Mouse (Mus musculus) liver, embryonic 12.5 days (tissue): ENCODE results near the gene Cpne5. TPM values are rescaled to one million over a fixed set of nuclear protein-coding genes. Genes with fewer than 3 reads are reported as not detected.
"Not testable (repeated sequence)": the region's sequence is repeated elsewhere in the genome, so short reads cannot be mapped to it uniquely, and the experiment has no call there.

Source experiments
- ATAC-seq: fragments of 200-750 bp; cut with Nextera tagmentation; 2 replicates; pipeline ENCODE4 v1.8.0; 2017; ENCODE audit warnings: moderate number of reproducible peaks, mild to moderate bottlenecking, moderate library complexity
- H3K27ac ChIP-seq: fragments of 300-500 bp; sonication (generic); 2 replicates; pipeline ENCODE4 v1.5.1; 2016; ENCODE audit warnings: mild to moderate bottlenecking
- H3K27me3 ChIP-seq: fragments of 300-500 bp; sonication (generic); replicated peaks from 2 replicates; pipeline ENCODE4 v1.6.1; 2016; ENCODE audit warnings: mild to moderate bottlenecking, moderate library complexity
- H3K36me3 ChIP-seq: fragments of 300-500 bp; sonication (generic); 2 replicates; pipeline ENCODE4 v1.6.1; 2016; ENCODE audit warnings: mild to moderate bottlenecking, moderate library complexity
- H3K4me1 ChIP-seq: fragments of 300-500 bp; sonication (generic); 2 replicates; pipeline ENCODE4 v1.6.1; 2016
- H3K4me2 ChIP-seq: fragments of 300-500 bp; sonication (generic); 2 replicates; pipeline ENCODE4 v1.6.1; 2016; ENCODE audit warnings: mild to moderate bottlenecking, moderate library complexity
- H3K4me3 ChIP-seq: fragments of 300-500 bp; sonication (generic); 2 replicates; pipeline ENCODE4 v1.5.1; 2016; ENCODE audit warnings: mild to moderate bottlenecking, moderate library complexity
- H3K9ac ChIP-seq: fragments of 300-500 bp; sonication (generic); 2 replicates; pipeline ENCODE4 v1.6.1; 2016; ENCODE audit warnings: mild to moderate bottlenecking, moderate library complexity
- H3K9me3 ChIP-seq: fragments of 300-500 bp; sonication (generic); replicated peaks from 2 replicates; pipeline ENCODE4 v1.6.1; 2016; ENCODE audit warnings: mild to moderate bottlenecking, moderate library complexity
- WGBS: fragments of 180-500 bp; shearing (Covaris S2); methylation state at CpG from one replicate; pipeline ENCODE4 v1.1.7; 2016; ENCODE audit not compliant: insufficient replicate concordance; 5-methylcytosine and 5-hydroxymethylcytosine counted together
- polyA plus RNA-seq: library from polyadenylated mRNA; unstranded; fragments of >200 nt; fragmentation: Nextera tagmentation; extraction: Ambion mirVana; gene quantifications from 2 replicates; pipeline ENCODE4 v1.2.1, GENCODE M21; 2016

The Cpne5 gene
- 0.18 and 0.33 TPM in 2 replicates for polyA plus RNA-seq

DNA sequence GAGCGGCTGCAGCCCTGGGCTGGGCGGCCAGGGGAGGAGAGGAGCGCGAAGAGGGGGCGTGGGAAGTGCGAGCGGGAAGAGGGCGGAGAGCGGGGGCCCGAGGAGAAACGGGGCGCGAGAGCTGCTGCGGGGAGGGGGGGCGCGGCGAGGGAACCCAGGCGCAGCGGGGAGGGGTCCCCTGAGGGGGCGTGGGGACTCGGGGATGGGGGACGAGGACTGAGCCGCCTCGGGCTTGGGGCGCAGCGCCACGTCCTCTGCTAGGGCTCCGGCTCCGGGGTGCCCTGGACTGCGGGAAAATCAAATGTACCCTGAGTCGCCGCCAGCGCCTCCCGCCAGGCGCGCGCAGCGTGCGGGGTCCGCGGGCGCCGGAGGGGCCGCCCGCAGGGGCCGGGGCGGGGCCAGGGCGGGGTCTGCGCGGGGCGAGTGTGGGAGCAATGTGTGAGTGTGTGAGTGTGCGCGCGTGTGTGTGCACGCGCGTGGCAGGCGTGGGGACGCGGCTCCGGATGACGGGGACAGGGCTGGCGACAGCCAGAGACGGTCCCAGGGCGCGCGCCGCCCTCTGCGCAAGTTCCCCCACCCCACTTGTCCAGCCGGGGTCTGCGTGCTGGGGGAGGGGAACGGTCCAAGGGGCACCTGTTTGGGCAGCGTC, at the start of gene Cpne5:
Gene Cpne5 (minus strand): TSS at position 396 of the 649 bp plus-strand sequence.
- peaks cover 93% of the 10 kb centered on the region for H3K27me3 ChIP-seq
- H3K27ac ChIP-seq, result no peak within 1 kb of the TSS
- no peaks in the 10 kb centered on the region for H3K9me3 ChIP-seq
- 0 out of 2 replicates have a peak, but pooled peaks have one; percentile 18 for ATAC-seq
- H3K4me3 ChIP-seq, result peak within 1 kb of the TSS; percentile 53
- H3K9ac ChIP-seq, result peak within 1 kb of the TSS; percentile 45; the same call in 1 of the 2 replicates
- H3K36me3 ChIP-seq, result no peaks in the 10 kb centered on the region
- peak within 1 kb of the TSS; percentile 70 for H3K4me2 ChIP-seq
- WGBS, result under 1% methylated on average over 58 of the region's 73 CpGs
- H3K4me1 ChIP-seq, result peaks cover 13% of the 10 kb centered on the region; the same call in 1 of the 2 replicates

DNA sequence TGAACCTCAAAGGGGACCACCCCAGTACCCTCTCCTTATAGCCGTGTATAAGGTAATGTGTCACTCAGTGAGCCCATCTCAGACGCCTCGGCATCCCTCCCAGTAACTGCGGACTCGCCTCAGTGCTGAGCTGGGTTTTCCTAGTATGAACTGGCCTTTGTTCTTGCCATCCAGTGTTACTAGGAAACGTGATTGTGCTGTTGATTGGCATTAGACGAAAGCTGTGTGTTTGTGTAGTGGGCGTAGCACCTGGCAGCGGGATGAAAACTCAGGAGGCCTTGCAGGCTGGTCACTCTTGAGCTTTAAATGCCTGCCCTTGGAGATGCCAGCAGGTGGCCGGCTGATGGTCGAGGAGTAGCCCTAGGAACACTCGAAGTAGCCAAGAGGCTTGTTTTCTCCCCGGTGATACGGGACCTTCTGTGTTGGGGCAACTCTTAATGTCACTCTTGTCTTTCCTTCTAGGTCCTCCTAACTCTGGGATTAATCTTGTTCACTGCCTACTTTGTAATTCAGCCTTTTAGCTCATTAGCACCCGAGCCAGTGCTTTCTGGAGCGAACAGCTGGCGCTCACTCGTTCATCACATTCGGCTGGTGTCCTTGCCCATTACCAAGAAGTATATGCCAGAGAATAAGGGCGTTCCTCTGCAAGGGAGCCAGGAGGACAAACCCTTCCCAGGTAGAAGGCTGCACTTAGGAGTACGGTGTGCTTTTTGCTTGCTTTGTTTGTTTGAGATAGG, 44.4 kb upstream of the Cpne5 start:
- Histone ChIP-seq H3K4me2 (no peak overlapping the region), H3K4me3 (no peak overlapping the region), H3K36me3 (peaks cover 74% of the 10 kb centered on the region), H3K9me3 (0 out of 2 replicates have a peak, but pooled peaks cover 4% of the 10 kb centered on the region), H3K27ac (no peak overlapping the region), H3K9ac (no peak overlapping the region), H3K27me3 (no peaks in the 10 kb centered on the region), H3K4me1 (peaks cover 6% of the 10 kb centered on the region)
- ATAC-seq, result no peak
- WGBS, result 81% methylated on average over 21 of the region's 21 CpGs

DNA sequence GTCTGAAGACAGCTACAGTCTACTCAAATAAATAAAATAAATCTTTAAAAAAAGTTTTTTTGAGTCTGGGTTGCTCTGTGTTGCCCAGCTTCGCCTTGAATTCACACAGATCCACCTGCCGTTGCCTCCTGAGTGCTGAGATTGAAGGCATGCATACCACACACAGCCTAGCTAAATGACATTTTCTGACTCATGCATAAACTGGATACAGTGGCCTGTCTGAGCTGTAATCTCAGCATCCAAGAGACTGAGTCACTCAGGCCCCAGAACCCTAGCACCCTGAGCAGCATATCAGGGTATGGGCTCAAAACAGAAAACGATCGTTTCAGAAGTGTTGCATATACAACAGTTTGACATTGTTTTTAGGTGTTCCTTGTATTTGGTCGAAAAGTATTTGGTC, 43.6 kb upstream of the Cpne5 start:
- Histone ChIP-seq H3K9ac (no peak overlapping the region), H3K4me1 (peaks cover 6% of the 10 kb centered on the region), H3K4me3 (no peak overlapping the region), H3K27ac (no peak overlapping the region), H3K27me3 (no peaks in the 10 kb centered on the region), H3K4me2 (no peak overlapping the region), H3K36me3 (peaks cover 69% of the 10 kb centered on the region), H3K9me3 (0 out of 2 replicates have a peak, but pooled peaks cover 3% of the 10 kb centered on the region)
- no peak for ATAC-seq
- 74% methylated on average over 5 of the region's 5 CpGs for WGBS

DNA sequence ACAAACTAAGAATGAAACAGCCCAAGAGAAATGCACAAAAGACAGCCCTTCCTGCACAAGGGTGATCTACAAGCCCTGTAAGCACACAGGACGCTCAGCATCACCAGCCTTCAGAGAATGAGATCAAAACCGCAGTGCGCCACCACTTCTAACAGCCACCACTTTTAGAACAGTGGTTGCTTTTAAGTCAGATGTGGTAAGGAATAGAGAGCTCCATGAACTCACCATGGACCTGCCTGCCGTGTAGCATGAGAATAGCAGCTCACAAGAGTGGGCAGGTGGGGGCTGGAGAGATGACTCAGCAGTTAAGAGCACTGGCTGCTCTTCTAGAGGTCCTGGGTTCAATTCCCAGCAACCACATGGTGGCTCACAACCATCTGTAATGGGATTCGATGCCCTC, 42.5 kb upstream of the Cpne5 start:
- no peaks in the 10 kb centered on the region for H3K27me3 ChIP-seq
- H3K9me3 ChIP-seq, result no peaks in the 10 kb centered on the region
- no peak overlapping the region for H3K27ac ChIP-seq
- no peak for ATAC-seq
- no peak overlapping the region for H3K4me3 ChIP-seq
- peaks cover 9% of the 10 kb centered on the region for H3K4me1 ChIP-seq
- WGBS, result 75% methylated on average over 5 of the region's 5 CpGs
- no peak overlapping the region for H3K9ac ChIP-seq
- peaks cover 59% of the 10 kb centered on the region for H3K36me3 ChIP-seq
- no peak overlapping the region for H3K4me2 ChIP-seq

GRCm38 (mm10) chr17:29273889-29274288, 35.9 kb upstream of the Cpne5 start:
- H3K4me1 ChIP-seq, result peaks cover 38% of the 10 kb centered on the region
- no peaks in the 10 kb centered on the region for H3K9me3 ChIP-seq
- peaks cover 13% of the 10 kb centered on the region for H3K36me3 ChIP-seq
- ATAC-seq, result no peak
- no peak overlapping the region for H3K9ac ChIP-seq
- H3K4me3 ChIP-seq, result no peak overlapping the region
- 0 out of 2 replicates have a peak overlapping the region, but pooled peaks have one; percentile 17 for H3K27ac ChIP-seq
- no peaks in the 10 kb centered on the region for H3K27me3 ChIP-seq
- no peak overlapping the region for H3K4me2 ChIP-seq
- 77% methylated on average over 11 of the region's 11 CpGs for WGBS

GRCm38 (mm10) chr17:29273156-29273555, 35.2 kb upstream of the Cpne5 start:
- 67% methylated on average over 7 of the region's 7 CpGs for WGBS
- Histone ChIP-seq H3K4me1 (peaks cover 39% of the 10 kb centered on the region), H3K36me3 (peaks cover 6% of the 10 kb centered on the region; the same call in 1 of the 2 replicates), H3K4me2 (no peak overlapping the region), H3K9ac (no peak overlapping the region), H3K27ac (no peak overlapping the region), H3K4me3 (no peak overlapping the region), H3K27me3 (no peaks in the 10 kb centered on the region), H3K9me3 (no peaks in the 10 kb centered on the region)
- ATAC-seq, result no peak

- Histone ChIP-seq H3K27ac (peak overlapping the region; percentile 97), H3K9me3 (no peaks in the 10 kb centered on the region), H3K27me3 (no peaks in the 10 kb centered on the region), H3K9ac (peak overlapping the region; percentile 95), H3K4me3 (peak overlapping the region; percentile 85), H3K4me1 (peaks cover 44% of the 10 kb centered on the region), H3K36me3 (no peaks in the 10 kb centered on the region), H3K4me2 (peak overlapping the region; percentile 84)
- 82% methylated on average over 9 of the region's 9 CpGs for WGBS
- no peak for ATAC-seq
Observed at GRCm38 (mm10) chr17:29270148-29270698, 32.3 kb upstream of the Cpne5 start.

DNA sequence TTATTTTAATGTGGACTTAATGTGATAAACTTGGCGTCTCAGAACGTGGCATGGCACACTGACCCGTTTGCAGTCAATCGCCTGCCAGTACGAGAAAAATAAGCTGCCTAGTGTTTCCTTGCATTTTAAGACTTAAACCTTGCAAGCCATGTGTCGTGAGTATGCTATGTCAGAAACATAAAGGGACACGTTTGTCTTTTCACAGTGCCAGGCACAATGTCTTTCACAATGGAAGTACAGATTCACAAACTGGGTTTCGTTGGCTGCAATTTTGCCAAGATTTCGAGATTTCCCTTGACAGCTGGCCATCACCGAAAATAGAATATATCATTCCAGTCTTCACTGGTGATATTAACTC, 31.4 kb upstream of the Cpne5 start:
- ATAC-seq, result no peak

DNA sequence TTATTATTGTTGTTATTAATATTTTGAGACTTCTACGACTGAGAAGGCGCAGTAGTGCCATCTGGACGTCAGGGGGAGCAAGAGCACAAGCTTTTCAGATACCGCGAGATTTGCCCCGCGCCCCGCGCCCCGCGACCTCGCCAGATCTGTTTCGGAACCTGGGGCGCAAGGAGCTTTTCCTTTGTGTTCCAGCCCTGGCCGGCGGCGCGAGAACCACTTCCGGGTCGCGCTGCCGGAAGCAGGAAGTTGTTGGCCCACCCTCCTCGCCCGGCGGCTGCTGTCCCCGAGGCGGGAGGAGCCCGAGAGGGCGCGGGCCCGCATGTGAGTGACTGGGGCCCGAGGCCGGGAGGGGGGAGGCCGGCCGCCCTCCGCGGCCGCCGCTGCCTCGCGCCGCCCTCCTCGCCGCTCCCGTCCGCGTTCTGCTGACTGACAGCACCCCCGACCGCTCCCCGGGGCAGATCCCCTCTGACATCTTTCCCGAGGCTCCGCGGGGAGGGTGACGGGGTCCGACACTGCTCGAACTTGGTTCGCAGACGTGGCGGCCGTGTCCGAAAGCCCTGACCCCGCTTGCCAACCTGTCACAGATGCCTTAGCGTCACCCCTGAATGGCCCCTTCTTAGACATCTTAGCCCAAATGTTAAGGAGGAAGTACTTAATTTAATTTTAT, 30.8 kb upstream of the Cpne5 start, which contains the start of gene BC004004:
Gene BC004004 (plus strand): TSS at position 107 of the 667 bp plus-strand sequence.
- Histone ChIP-seq H3K4me1 (peaks cover 47% of the 10 kb centered on the region), H3K27me3 (no peaks in the 10 kb centered on the region), H3K4me2 (peak within 1 kb of the TSS; percentile 84), H3K36me3 (no peaks in the 10 kb centered on the region), H3K27ac (peak within 1 kb of the TSS; percentile 97), H3K9ac (peak within 1 kb of the TSS; percentile 95), H3K4me3 (peak within 1 kb of the TSS; percentile 85), H3K9me3 (no peaks in the 10 kb centered on the region)
- WGBS, result under 1% methylated on average over 63 of the region's 63 CpGs
- ATAC-seq, result peak; percentile 91

More for the DNA sequence above, 31.4 kb upstream of the Cpne5 start:
- peak overlapping the region; percentile 95 for H3K9ac ChIP-seq
- WGBS, result 13% methylated on average over 10 of the region's 10 CpGs
- peak overlapping the region; percentile 85 for H3K4me3 ChIP-seq
- no peaks in the 10 kb centered on the region for H3K27me3 ChIP-seq
- H3K4me2 ChIP-seq, result peak overlapping the region; percentile 84
- H3K36me3 ChIP-seq, result no peaks in the 10 kb centered on the region
- H3K4me1 ChIP-seq, result peaks cover 50% of the 10 kb centered on the region
- H3K9me3 ChIP-seq, result no peaks in the 10 kb centered on the region
- peak overlapping the region; percentile 97 for H3K27ac ChIP-seq

- Histone ChIP-seq H3K4me3 (peak overlapping the region; percentile 85), H3K4me2 (peak overlapping the region; percentile 84), H3K27me3 (no peaks in the 10 kb centered on the region), H3K9me3 (no peaks in the 10 kb centered on the region), H3K27ac (peak overlapping the region; percentile 97), H3K9ac (peak overlapping the region; percentile 95), H3K36me3 (no peaks in the 10 kb centered on the region), H3K4me1 (peaks cover 48% of the 10 kb centered on the region)
- peak; percentile 13; the same call in 1 of the 2 replicates for ATAC-seq
- WGBS, result 63% methylated on average over 6 of the region's 6 CpGs
Observed at GRCm38 (mm10) chr17:29267931-29268681, 30.1 kb upstream of the Cpne5 start.

DNA sequence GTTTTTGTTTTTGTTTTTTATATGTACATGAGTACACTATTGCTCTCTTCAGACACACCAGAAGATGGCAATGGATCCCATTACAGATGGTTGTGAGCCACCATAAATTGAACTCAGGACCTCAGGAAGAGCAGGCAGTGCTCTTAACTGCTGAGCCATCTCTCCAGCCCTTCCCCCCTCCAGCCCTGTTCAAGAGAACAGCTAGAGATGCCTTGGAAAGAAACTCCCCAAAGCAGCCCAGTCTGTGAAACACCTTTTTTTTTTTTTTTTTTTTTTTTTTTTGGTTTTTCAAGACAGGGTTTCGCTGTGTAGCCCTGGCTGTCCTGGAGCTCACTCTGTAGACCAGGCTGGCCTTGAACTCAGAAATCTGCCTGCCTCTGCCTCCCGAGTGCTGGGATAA, 29.1 kb upstream of the Cpne5 start:
- not testable (repeated sequence) for H3K9ac ChIP-seq, H3K27me3 ChIP-seq, H3K27ac ChIP-seq, H3K4me3 ChIP-seq, H3K36me3 ChIP-seq, ATAC-seq, H3K9me3 ChIP-seq, H3K4me2 ChIP-seq
- WGBS, result 89% methylated on average over 2 of the region's 2 CpGs
- peaks cover 59% of the 10 kb centered on the region for H3K4me1 ChIP-seq
